Mouse (Mus musculus) mouse trophoblast stem cell (cell line): Measurements from ENCODE around the gene Ltb4r2.

Source experiments
- in situ Hi-C, 2 experiments: fragments of 300-500 bp; cut with MseI, MboI; formaldehyde crosslinking; loops; 2 replicates in 1 of 2; 3 replicates in 1 of 2; pipeline ENCODE4 v1.15.1; 2025

Ltb4r2 gene

DNA sequence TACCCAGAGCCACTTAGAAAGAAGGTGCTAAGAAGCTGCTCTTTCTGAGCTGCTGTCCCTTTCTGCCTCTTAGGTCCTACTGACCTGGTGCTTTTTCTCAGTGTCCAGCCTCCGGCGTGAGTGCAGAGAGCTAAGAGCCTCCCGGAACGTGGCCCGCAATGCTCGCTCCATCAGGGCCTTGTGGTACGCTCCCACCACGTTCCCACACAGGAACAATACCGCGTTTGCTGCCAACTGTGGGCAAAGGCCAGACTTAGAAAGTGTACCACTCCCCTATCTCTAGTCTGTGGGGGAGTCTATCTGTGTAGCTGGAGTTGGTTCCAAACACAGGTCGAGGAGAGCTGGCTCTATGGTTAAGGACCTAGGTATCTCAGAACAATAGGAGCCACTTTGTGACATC lies 19.5 kb downstream of the Ltb4r2 start:
- in situ Hi-C loops = no loop called here

DNA sequence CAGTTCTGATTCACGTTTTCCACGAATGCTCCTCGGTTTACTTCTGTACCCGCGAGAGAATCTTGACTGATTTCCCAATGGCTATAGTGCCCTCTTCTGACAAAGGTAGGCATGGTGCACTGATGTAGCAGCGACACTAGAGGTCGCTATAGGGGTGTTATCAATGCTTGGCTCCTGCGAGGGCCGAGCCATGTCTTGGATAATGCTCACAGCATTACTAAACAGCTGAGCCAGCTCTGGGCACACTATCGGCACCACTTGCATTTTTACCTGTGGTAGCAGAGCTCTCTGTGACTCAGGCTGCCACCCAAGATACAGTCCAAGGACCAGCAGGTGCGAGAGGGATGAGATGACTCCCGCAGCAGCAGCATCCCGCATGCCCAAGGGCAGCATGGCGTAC lies 20.1 kb downstream of the Ltb4r2 start:
- in situ Hi-C loops = no loop called here

DNA sequence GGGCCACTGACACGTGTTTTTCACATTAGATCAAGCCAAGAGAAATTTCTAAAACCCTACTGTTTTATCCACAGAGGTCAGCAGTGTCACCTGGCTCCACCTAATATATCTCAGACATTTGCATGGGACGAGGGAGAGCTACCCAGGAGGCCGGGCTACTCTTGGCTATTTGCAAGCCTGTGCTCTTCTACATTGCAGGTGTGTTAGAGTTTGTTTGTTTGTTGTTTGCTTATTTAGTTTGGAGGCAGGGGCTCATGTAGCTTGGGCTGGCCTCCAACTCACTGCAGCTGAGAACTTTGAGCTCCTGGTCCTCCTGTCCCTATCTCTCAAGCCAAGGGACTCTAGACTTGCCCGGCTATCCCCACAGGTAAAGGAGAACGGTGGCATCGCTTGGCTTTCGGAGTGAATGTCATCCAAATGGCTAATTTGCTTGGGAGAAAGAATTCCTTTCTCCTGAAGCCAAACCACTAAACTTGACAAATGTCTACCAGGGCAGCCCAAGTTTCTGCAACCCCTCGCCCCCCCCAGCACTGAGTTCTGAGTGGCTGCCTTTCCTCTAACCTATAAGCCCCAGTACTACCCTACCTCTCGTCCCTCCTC lies 21.2 kb downstream of the Ltb4r2 start:
- in situ Hi-C loops = no loop called here

DNA sequence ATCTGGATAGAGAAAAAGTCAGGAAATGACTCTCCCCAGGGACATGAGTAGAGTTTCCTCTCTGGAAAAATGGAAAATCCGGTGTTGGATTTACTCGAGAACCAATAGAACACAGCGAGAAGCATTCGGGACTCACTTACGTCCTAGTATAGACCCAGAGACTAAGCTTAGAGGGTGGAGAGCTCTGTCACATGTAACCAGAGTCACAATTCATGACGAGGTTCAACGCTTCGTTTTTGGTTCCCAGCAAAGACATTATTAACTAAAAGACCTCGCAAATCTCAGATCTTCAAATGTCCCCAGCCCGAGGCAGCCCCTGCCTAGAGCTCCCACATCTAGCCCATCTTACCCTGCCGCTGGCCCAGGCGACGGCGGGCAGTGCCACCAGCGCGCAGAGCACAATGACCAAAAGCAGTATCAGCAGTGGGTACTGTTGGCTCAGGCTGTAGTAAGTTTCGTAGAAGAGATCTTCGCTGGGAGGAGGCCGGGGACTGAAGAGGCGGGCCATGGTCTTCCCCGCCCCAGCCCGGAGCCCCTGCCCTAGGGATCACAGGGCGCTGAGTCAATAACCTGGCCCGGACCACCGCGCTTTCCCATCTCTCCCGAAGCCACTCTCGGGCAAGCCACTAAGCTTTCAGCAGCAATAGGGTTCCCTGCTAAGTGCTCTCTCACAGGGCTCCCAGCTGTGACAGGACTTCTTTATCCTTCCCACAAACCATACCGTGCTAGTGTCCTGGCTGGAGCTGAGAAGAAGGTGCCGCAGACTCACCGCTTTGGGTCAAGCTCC lies 22.1 kb downstream of the Ltb4r2 start:
- in situ Hi-C loops = no loop called here

DNA sequence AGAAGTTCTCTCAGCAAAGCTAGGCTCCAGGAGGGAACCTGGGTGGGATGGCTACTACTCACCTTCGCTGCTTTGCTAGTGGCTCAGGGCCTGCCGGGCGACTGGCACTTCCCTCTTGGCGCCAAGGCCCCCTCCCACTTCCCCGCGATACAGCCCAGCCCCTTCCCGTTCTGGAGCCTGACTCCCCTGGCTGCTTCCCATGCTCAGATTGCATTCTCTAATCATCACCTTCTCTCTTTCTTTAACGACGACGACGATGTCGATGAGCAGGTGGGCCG lies 22.7 kb downstream of the Ltb4r2 start, which contains the start of gene Adcy4:
Adcy4 (minus strand) TSS at position 138 of the 278 bp plus-strand sequence.
- in situ Hi-C loops = no loop called here

DNA sequence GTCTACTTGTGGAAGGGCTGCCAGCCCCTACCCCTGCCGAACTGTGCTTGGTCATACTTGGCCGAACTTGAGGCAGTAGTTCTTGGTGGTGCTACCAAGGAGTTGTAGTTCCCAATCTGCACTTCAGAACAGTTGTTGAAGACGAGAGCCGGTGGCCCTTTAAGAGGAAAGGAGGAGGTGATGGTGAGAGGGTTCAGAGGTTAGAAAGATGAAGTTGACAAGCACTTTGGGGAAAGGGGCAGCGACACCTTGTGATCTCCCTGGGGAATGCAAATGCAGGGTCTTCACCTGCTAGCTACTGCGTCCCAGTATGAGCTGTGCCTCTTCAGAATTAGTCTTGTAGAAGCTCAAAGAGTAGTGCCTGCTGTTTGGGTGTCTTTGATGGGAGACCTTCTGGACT lies 24.0 kb downstream of the Ltb4r2 start:
- in situ Hi-C loops = loop anchor here in 1 of 2 experiments (5.0 kb wide), 1 partner anchor 47 kb away; no protein-coding TSS in a partner anchor

DNA sequence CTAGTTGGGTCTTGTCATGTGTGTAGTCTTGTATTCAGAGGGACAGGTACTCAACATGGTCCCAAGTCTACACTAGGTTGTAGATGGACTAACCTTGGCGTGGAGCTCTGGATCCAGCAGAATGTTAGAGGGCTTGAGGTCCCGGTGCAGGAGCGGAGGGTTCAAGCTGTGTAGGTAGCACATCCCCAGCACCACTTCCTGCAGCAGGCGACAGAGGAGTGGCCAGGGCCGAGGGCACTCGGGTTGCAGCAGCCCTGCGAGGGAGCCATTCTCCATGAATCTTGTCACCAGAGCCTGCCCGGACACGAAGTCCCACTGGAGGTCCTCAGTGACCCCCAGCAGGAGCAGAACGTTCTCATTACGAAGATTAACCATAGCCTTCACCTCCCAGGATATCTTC lies 26.5 kb downstream of the Ltb4r2 start:
- in situ Hi-C loops = loop anchor here in 1 of 2 experiments (5.0 kb wide), 1 partner anchor 45 kb away; no protein-coding TSS in a partner anchor

DNA sequence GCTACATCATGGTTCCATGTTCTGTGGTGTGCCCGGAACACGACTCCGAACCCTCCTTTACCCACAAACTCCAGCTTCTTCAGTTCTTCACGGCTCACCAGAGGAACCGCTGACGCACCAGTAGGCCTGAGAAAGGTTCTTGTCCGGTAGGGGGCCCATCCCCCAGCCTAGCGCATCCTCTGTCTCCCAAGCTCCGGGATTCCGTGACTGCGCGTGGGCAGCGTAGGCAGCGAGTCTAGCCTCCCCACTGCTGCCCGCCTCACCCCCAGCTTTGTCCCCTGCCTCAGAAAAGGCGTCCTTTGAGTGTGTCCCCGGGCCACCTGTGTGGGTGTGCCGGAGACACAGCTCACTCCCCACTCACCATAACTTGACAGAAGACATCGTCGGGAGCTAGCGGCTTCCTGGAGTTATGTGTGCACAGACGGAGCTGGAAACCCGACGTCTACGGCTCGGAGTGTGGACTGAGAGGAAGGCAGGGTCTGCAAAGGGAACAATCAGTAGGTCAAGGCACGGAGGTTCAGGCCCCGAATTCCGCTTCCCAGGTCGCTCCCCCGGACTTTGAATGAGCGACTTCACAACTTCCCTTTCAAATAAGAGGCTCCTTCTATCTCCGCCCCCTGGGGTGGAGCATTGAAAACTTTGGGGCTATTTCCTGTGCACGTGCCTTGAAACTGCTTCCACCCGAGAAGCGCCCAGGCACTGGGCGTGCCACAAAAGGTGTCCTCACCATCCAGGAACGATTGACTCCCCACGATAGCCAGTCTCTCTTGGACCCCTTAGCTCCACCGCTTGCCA lies 27.2 kb downstream of the Ltb4r2 start, which contains the start of gene Ripk3:
Ripk3 (minus strand) TSS at position 610 of the 795 bp plus-strand sequence.
- in situ Hi-C loops = loop anchor here in 1 of 2 experiments (5.0 kb wide), 1 partner anchor 44 kb away; no protein-coding TSS in a partner anchor

DNA sequence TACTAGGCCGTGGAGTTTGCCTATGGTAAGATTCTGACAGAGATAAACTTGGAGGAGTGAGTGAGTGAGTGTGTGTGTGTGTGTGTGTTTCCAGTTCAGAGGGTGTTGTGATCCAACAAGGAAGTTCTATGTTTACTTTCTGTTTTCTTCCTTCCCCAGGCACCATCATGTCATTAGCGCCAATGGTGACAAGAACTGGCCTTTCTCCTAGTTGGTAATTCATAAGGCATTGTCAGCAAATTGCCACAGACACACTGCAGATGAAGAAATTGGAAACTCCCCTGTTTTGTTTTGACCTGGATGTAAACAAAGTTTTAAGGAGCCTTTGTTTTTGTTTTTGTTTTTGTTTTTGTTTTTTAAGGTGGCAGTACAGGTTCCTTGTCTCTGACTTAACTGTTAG lies 32.2 kb downstream of the Ltb4r2 start:
- in situ Hi-C loops = no loop called here

DNA sequence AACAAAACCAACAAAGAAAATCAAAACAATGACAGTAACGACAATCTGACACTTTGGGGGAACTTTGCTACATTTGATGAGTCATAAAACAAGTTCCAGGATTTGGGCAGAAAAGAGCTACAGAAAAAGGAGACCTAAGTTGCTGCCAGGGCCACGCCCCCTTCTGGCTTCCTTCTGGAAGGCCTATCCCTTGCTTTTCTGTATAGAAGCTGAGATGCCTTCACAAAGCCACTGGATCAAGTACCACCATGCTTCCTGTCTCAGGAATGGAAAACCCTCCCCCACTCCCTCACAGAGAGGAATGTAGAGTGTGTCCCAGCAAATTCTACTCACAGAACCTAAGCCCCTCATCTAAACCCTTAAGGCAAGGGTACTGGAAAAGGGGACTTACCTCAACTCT lies 32.7 kb downstream of the Ltb4r2 start:
- in situ Hi-C loops = no loop called here

DNA sequence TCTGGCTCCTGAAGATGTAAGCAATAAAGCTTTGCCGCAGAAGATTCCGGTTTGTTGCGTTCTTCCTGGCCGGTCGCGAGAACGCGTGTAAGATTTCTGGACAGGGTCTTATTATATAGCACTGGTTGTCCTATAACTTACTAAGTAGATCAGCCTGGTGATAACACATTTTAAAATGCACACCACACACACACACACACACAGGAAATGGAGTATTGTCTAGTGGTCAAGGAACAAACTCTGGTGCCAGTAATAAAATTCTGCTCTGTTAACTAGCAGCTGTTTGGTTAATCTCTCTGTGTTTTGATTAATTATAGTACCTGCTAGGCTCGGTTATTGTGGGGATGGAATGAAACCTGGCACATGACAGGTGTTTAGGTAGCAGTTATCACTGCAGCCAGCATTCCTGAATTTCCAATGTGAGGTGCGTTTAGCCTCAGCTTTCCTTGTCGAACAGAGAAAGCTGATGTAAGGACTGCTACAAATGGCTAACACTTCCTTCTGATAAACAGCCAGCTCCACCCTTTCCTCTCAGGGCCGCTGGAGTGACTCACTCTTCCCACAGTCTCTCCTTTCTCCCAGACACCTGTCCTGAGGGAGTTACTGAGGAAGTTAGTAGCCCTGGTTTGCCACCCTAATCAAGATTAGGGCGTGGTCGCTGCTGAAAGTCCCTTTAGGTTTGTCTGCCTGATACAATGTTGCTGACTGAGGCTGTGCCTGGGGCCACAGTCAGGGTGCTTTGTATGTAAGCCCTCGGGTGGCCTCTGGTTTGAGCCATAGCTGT lies 34.3 kb downstream of the Ltb4r2 start:
- in situ Hi-C loops = no loop called here
